Mouse (Mus musculus): ENCODE measurements around the gene Reep1. TPM values are rescaled to one million over a fixed set of nuclear protein-coding genes. Genes with fewer than 3 reads are reported as not detected.
A peak's percentile ranks its signal among the peaks of the same experiment; 100 is the strongest.

Gene Reep1
- polyA plus RNA-seq, 2 experiments, result 1.9 to 3.0 TPM

- ATAC-seq (ENCODE audit: insufficient read depth) (peak; percentile 39; the same call in 1 of the 2 replicates), DNase-seq (ENCODE audit: low read depth in 3 of 3, low spot score in 3 of 3) (no peak)
- no peaks in the 10 kb centered on the region for H3K36me3 ChIP-seq (replicated peaks; ENCODE audit: control insufficient read depth, insufficient read depth, low read depth)
- 49% methylated on average over 4 of the region's 4 CpGs for WGBS (ENCODE audit: insufficient replicate concordance)
- H3K4me1 ChIP-seq (replicated peaks; ENCODE audit: control insufficient read depth in 2 of 2, insufficient read depth in 2 of 2, low read length in 1 of 2), result peaks cover 0 to 13% of the 10 kb centered on the region in 2 experiments; a peak in 2 of 4 replicates
- no peaks in the 10 kb centered on the region for H3K9me3 ChIP-seq (ENCODE audit: control insufficient read depth, low read length)
- TF ChIP-seq CTCF (IDR thresholded peaks at IDR 0.05; ENCODE audit: low read depth) (no peak), EP300 (IDR thresholded peaks at IDR 0.05; ENCODE audit: low read depth) (no peak)
- H3K4me2 ChIP-seq (ENCODE audit: low read depth), result no peak overlapping the region
- no peak overlapping the region for H3K27ac ChIP-seq
- no peak overlapping the region for H3K9ac ChIP-seq (replicated peaks)
- no peak overlapping the region for H3K4me3 ChIP-seq (ENCODE audit: insufficient read depth in 1 of 2, low read depth in 2 of 2, low read length in 2 of 2)
- H3K27me3 ChIP-seq (ENCODE audit: control insufficient read depth, insufficient read depth, low read length), result no peaks in the 10 kb centered on the region
These were observed 27.7 kb downstream of the Reep1 start for GRCm38 (mm10) chr6:71734910-71735599.

GRCm38 (mm10) chr6:71735600-71736010 lies 28.2 kb downstream of the Reep1 start:
- H3K27ac ChIP-seq, result no peak overlapping the region
- ATAC-seq (ENCODE audit: insufficient read depth) (peak; percentile 33; the same call in 1 of the 2 replicates), DNase-seq (ENCODE audit: low read depth in 3 of 3, low spot score in 3 of 3) (no peak)
- H3K9ac ChIP-seq (replicated peaks), result no peak overlapping the region
- H3K4me2 ChIP-seq (ENCODE audit: low read depth), result no peak overlapping the region
- peaks cover 0 to 13% of the 10 kb centered on the region in 2 experiments; a peak in 2 of 4 replicates for H3K4me1 ChIP-seq (replicated peaks; ENCODE audit: control insufficient read depth in 2 of 2, insufficient read depth in 2 of 2, low read length in 1 of 2)
- no peak overlapping the region for H3K4me3 ChIP-seq (ENCODE audit: insufficient read depth in 1 of 2, low read depth in 2 of 2, low read length in 2 of 2)
- TF ChIP-seq EP300 (IDR thresholded peaks at IDR 0.05; ENCODE audit: low read depth), result no peak
- no peak for TF ChIP-seq CTCF (IDR thresholded peaks at IDR 0.05; ENCODE audit: low read depth)
- H3K36me3 ChIP-seq (replicated peaks; ENCODE audit: control insufficient read depth, insufficient read depth, low read depth), result no peaks in the 10 kb centered on the region
- 16% methylated on average over 4 of the region's 4 CpGs for WGBS (ENCODE audit: insufficient replicate concordance)
- H3K9me3 ChIP-seq (ENCODE audit: control insufficient read depth, low read length), result no peaks in the 10 kb centered on the region
- H3K27me3 ChIP-seq (ENCODE audit: control insufficient read depth, insufficient read depth, low read length), result no peaks in the 10 kb centered on the region

- no peak overlapping the region for H3K9ac ChIP-seq (replicated peaks)
- H3K4me3 ChIP-seq (ENCODE audit: insufficient read depth in 1 of 2, low read depth in 2 of 2, low read length in 2 of 2), result no peak overlapping the region
- peaks cover 0 to 13% of the 10 kb centered on the region in 2 experiments; a peak in 2 of 4 replicates for H3K4me1 ChIP-seq (replicated peaks; ENCODE audit: control insufficient read depth in 2 of 2, insufficient read depth in 2 of 2, low read length in 1 of 2)
- no peaks in the 10 kb centered on the region for H3K36me3 ChIP-seq (replicated peaks; ENCODE audit: control insufficient read depth, insufficient read depth, low read depth)
- no peak overlapping the region for H3K27ac ChIP-seq
- TF ChIP-seq CTCF (IDR thresholded peaks at IDR 0.05; ENCODE audit: low read depth) (no peak), EP300 (IDR thresholded peaks at IDR 0.05; ENCODE audit: low read depth) (no peak)
- no peaks in the 10 kb centered on the region for H3K9me3 ChIP-seq (ENCODE audit: control insufficient read depth, low read length)
- WGBS (ENCODE audit: insufficient replicate concordance), result 46% methylated on average over 5 of the region's 5 CpGs
- H3K4me2 ChIP-seq (ENCODE audit: low read depth), result no peak overlapping the region
- no peaks in the 10 kb centered on the region for H3K27me3 ChIP-seq (ENCODE audit: control insufficient read depth, insufficient read depth, low read length)
- DNase-seq (ENCODE audit: low read depth in 3 of 3, low spot score in 3 of 3), result no peak
- ATAC-seq (ENCODE audit: insufficient read depth), result no peak
These were observed 28.7 kb downstream of the Reep1 start for GRCm38 (mm10) chr6:71736101-71736500.

GRCm38 (mm10) chr6:71737202-71737601 lies 29.8 kb downstream of the Reep1 start:
- H3K27ac ChIP-seq, result no peak overlapping the region
- H3K4me2 ChIP-seq (ENCODE audit: low read depth), result no peak overlapping the region
- H3K4me1 ChIP-seq (replicated peaks; ENCODE audit: control insufficient read depth in 2 of 2, insufficient read depth in 2 of 2, low read length in 1 of 2), result peaks cover 0 to 15% of the 10 kb centered on the region in 2 experiments; a peak in 2 of 4 replicates
- H3K27me3 ChIP-seq (ENCODE audit: control insufficient read depth, insufficient read depth, low read length), result no peaks in the 10 kb centered on the region
- TF ChIP-seq CTCF (IDR thresholded peaks at IDR 0.05; ENCODE audit: low read depth) (no peak), EP300 (IDR thresholded peaks at IDR 0.05; ENCODE audit: low read depth) (no peak)
- WGBS (ENCODE audit: insufficient replicate concordance), result 43% methylated on average over 8 of the region's 8 CpGs
- ATAC-seq (ENCODE audit: insufficient read depth), result 0 out of 2 replicates have a peak, but pooled peaks have one; percentile 39
- no peak for DNase-seq (ENCODE audit: low read depth in 3 of 3, low spot score in 3 of 3)
- H3K36me3 ChIP-seq (replicated peaks; ENCODE audit: control insufficient read depth, insufficient read depth, low read depth), result no peaks in the 10 kb centered on the region
- no peak overlapping the region for H3K4me3 ChIP-seq (ENCODE audit: insufficient read depth in 1 of 2, low read depth in 2 of 2, low read length in 2 of 2)
- no peak overlapping the region for H3K9ac ChIP-seq (replicated peaks)
- no peaks in the 10 kb centered on the region for H3K9me3 ChIP-seq (ENCODE audit: control insufficient read depth, low read length)

DNA sequence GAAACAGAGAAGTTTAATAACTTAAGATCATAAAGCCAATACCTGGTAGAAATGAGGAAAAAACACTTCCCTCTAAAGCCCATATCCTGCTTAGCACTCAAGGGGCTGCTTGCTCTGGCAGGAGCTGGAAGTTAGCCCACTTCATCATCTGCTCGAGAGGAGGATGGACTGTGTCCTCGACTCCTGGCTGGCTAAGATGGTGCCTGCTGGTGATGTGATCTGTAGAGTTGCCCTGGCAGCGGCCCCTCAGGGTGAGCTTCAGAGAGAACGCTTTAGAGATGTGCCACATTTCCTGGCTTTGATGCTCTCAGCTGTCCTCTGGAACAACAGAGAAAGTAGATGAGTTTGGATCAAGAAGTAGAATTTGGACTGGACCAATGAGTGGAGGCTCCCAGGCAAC lies 31.2 kb downstream of the Reep1 start:
- no peak overlapping the region for H3K9ac ChIP-seq (replicated peaks)
- peaks cover 0 to 15% of the 10 kb centered on the region in 2 experiments; a peak in 2 of 4 replicates for H3K4me1 ChIP-seq (replicated peaks; ENCODE audit: control insufficient read depth in 2 of 2, insufficient read depth in 2 of 2, low read length in 1 of 2)
- no peaks in the 10 kb centered on the region for H3K36me3 ChIP-seq (replicated peaks; ENCODE audit: control insufficient read depth, insufficient read depth, low read depth)
- 54% methylated on average over 4 of the region's 4 CpGs for WGBS (ENCODE audit: insufficient replicate concordance)
- no peaks in the 10 kb centered on the region for H3K27me3 ChIP-seq (ENCODE audit: control insufficient read depth, insufficient read depth, low read length)
- no peak overlapping the region for H3K4me2 ChIP-seq (ENCODE audit: low read depth)
- no peaks in the 10 kb centered on the region for H3K9me3 ChIP-seq (ENCODE audit: control insufficient read depth, low read length)
- ATAC-seq (ENCODE audit: insufficient read depth) (no peak), DNase-seq (ENCODE audit: low read depth in 3 of 3, low spot score in 3 of 3) (no peak)
- no peak overlapping the region for H3K4me3 ChIP-seq (ENCODE audit: insufficient read depth in 1 of 2, low read depth in 2 of 2, low read length in 2 of 2)
- TF ChIP-seq CTCF (IDR thresholded peaks at IDR 0.05; ENCODE audit: low read depth) (no peak), EP300 (IDR thresholded peaks at IDR 0.05; ENCODE audit: low read depth) (no peak)
- H3K27ac ChIP-seq, result no peak overlapping the region
